Mouse (Mus musculus) kidney, postnatal 0 days (tissue): ENCODE measurements around the gene Eppin. TPM values are rescaled to one million over a fixed set of nuclear protein-coding genes. Genes with fewer than 3 reads are reported as not detected.
A peak's percentile ranks its signal among the peaks of the same experiment; 100 is the strongest.

Source experiments
- ATAC-seq: fragments of 200-750 bp; cut with Nextera tagmentation; replicated peaks from 2 replicates; pipeline ENCODE4 v1.8.0; 2017; ENCODE audit warnings: low read depth, moderate number of reproducible peaks, moderate TSS enrichment, moderate library complexity; ENCODE audit not compliant: low FRiP score
- DNase-seq: peaks from one replicate; pipeline ENCODE4 v3.0.0-alpha.2; 2016; ENCODE audit warnings: low spot score
- H3K27ac ChIP-seq: fragments of 300-500 bp; sonication (generic); 2 replicates; pipeline ENCODE4 v1.5.1; 2014; ENCODE audit warnings: mild to moderate bottlenecking
- H3K27me3 ChIP-seq: fragments of 300-500 bp; sonication (generic); 2 replicates; pipeline ENCODE4 v1.6.1; 2014; ENCODE audit warnings: low read length, mixed read lengths; ENCODE audit not compliant: insufficient read depth
- H3K36me3 ChIP-seq: fragments of 300-500 bp; sonication (generic); 2 replicates; pipeline ENCODE4 v1.6.1; 2014; ENCODE audit warnings: low read length, mixed read lengths; ENCODE audit not compliant: insufficient read depth
- H3K4me1 ChIP-seq: fragments of 300-500 bp; sonication (generic); replicated peaks from 2 replicates; pipeline ENCODE4 v1.6.1; 2014; ENCODE audit warnings: antibody characterized with exemption, low read length, mixed read lengths; ENCODE audit not compliant: insufficient read depth
- H3K4me2 ChIP-seq: fragments of 300-500 bp; sonication (generic); 2 replicates; pipeline ENCODE4 v1.6.1; 2014; ENCODE audit warnings: mild to moderate bottlenecking, low read length, moderate library complexity, mixed read lengths
- H3K4me3 ChIP-seq: fragments of 300-500 bp; sonication (generic); replicated peaks from 2 replicates; pipeline ENCODE4 v1.5.1; 2014; ENCODE audit warnings: low read depth, low read length
- H3K9ac ChIP-seq: fragments of 300-500 bp; sonication (generic); 2 replicates; pipeline ENCODE4 v1.6.1; 2014; ENCODE audit warnings: low read depth, low read length
- H3K9me3 ChIP-seq: fragments of 300-500 bp; sonication (generic); replicated peaks from 2 replicates; pipeline ENCODE4 v1.6.1; 2016; ENCODE audit warnings: low read length, inconsistent platforms, mixed read lengths
- CTCF ChIP-seq: IDR thresholded peaks from 2 replicates; pipeline ENCODE4 v1.5.1; 2016; ENCODE audit warnings: antibody characterized with exemption, low read depth, mild to moderate bottlenecking, moderate library complexity
- WGBS: fragments of 180-500 bp; shearing (Covaris S2); extraction: QIAGEN DNeasy Blood & Tissue Kit; methylation state at CpG from one replicate; pipeline ENCODE4 v1.1.7; 2014; 5-methylcytosine and 5-hydroxymethylcytosine counted together
- polyA plus RNA-seq: library from polyadenylated mRNA; unstranded; fragments of >200 nt; fragmentation: Nextera tagmentation; extraction: Ambion mirVana; gene quantifications from 2 replicates; pipeline ENCODE4 v1.2.1, GENCODE M21; 2015

The Eppin gene
- polyA plus RNA-seq, 1 experiment from 2014 or later, result 0.16 TPM

DNA sequence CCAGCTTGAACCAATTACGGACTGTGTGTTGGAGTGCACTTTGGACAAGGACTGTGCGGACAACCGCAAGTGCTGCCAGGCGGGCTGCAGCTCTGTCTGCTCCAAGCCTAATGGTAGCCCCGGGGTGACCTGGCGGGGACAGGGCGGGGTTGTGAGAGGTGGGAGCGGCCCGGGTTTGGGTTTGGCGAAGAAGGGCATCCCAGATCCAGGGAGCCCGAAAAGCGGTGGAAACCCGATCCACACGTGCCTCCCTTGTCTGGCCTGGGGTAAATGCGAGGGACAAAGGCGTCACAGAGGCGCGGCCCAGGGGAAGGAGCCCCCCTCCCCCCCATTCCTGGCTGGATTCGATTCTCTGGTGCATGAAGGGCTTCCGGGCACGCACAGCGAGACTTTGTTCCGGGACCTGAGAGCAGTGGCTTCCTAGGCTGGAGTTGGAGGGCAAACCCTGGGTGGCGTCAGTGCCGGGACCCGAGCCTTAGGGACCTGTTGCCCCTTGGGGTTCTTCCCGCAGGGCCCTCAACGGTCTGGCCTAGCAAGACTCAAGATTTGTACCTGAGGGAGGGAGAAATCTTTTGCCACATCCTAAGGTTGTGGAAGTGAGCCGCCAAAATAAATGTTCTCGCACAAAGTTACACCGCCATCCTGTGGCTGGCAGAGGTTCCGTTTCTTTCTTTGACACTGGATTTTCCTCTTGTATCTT, 29.9 kb downstream of the Eppin start:
- ATAC-seq (peak; percentile 78), DNase-seq (peak; percentile 86)
- Histone ChIP-seq H3K27ac (peak overlapping the region; percentile 85), H3K36me3 (no peaks in the 10 kb centered on the region), H3K4me1 (peaks cover 5% of the 10 kb centered on the region; the same call in 1 of the 2 replicates), H3K27me3 (no peaks in the 10 kb centered on the region), H3K9me3 (no peaks in the 10 kb centered on the region), H3K9ac (peak overlapping the region; percentile 65), H3K4me3 (peak overlapping the region; percentile 42), H3K4me2 (peak overlapping the region; percentile 85)
- under 1% methylated on average over 32 of the region's 32 CpGs for WGBS
- peak; percentile 78 for TF ChIP-seq CTCF

DNA sequence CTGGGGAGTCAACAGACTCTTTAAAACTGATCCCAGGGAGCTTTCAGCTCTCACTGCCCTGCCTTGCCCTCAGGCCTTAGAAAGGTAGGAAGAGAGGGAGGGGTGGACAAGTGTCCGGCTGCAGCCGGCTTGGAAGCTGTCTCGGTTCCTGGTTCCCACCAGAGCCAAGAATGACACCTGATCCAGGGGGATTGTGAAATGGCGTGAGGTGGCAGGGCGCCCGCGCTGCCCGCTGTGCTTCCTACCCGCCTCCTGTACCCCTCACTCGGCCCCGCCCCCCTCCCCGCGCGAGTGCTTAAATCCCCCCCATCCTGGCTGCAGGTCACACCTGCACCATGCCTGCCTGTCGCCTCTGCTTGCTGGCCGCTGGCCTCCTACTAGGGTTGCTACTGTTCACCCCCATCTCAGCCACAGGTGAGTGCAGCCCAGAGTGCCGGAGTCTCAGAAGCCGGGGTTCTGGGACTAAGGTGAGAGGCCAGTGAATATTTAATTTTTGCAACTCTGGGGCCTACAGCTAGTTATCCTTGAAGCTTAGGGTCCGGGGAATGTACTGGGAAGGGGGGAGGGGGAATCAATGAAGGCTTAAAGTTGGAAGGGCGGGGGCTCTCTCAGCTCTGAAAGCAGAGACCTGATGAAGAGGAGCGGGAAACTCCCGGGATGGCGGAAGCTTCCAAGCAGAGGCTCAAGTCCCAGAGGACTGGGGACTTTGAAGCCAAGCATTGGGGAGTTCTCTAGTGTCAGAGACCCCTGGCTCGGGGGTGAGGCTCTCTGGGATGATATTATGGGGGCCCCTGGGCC, 30.8 kb downstream of the Eppin start, which contains the start of gene Wfdc2:
Wfdc2 (plus strand) TSS at position 23 of the 798 bp plus-strand sequence.
- 7% methylated on average over 24 of the region's 24 CpGs for WGBS
- DNase-seq (peak; percentile 39), ATAC-seq (peak; percentile 62)
- TF ChIP-seq CTCF, result no peak
- Histone ChIP-seq H3K4me3 (peak within 1 kb of the TSS; percentile 42), H3K4me2 (peak within 1 kb of the TSS; percentile 85), H3K9ac (peak within 1 kb of the TSS; percentile 65), H3K4me1 (peaks cover 5% of the 10 kb centered on the region; the same call in 1 of the 2 replicates), H3K27me3 (no peaks in the 10 kb centered on the region), H3K9me3 (no peaks in the 10 kb centered on the region), H3K27ac (peak within 1 kb of the TSS; percentile 85), H3K36me3 (no peaks in the 10 kb centered on the region)

DNA sequence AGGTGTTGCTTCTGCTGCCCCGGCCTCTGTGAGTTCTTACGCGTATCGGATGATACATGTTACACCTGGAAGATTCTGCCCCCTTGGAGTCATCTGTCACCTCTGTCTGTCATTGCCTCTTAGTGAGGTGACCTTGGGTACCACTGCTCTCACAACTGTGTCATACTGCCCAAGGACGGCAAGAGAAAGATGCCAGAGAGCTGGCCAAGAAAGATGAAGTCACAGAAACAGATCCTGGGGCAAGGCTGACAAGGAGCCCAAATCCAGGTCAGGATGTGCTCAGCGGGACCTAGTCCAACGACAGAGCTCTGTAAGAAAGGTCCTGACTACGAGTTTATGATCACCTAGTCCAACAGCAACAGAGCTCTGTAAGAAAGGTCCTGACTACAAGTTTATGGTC, 33.3 kb downstream of the Eppin start:
- WGBS, result 84% methylated on average over 8 of the region's 8 CpGs
- H3K4me1 ChIP-seq, result peaks cover 5% of the 10 kb centered on the region; the same call in 1 of the 2 replicates
- H3K4me3 ChIP-seq, result no peak overlapping the region
- ATAC-seq (no peak), DNase-seq (no peak)
- H3K4me2 ChIP-seq, result no peak overlapping the region
- no peaks in the 10 kb centered on the region for H3K9me3 ChIP-seq
- no peaks in the 10 kb centered on the region for H3K27me3 ChIP-seq
- no peak overlapping the region for H3K27ac ChIP-seq
- H3K9ac ChIP-seq, result no peak overlapping the region
- no peaks in the 10 kb centered on the region for H3K36me3 ChIP-seq
- no peak for TF ChIP-seq CTCF

DNA sequence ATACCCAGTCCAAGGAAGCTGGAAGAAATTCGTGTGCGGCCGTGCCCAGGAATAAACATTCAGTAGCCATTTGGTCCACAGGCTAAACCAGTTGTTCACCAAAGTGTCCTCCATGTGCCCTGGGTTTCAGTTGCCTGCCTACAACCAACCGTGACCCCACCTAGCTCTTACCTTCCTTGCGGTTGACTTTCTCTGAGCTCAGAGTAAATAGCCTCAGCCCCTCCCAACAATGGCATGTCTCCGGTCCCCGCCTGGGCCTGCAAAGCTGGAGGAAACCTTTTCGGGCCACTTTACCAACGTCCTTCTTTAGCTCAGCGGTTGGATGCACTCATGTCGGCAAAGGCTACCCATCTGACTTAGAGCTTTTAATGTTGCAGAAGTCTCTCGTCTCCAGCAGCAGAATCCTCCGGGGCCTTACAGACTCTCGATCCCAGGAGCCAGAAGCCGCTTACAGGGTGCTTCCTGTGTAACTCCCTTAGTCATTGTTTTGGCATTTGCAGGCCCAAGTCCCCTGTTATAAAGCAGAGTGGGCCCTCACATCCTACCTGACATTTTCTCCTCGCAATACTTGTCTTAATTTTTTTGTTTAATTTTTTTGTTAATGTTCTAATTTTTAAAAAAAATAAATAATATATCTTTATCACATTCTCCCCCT, 34.3 kb downstream of the Eppin start:
- ATAC-seq, result no peak
- DNase-seq, result no peak

DNA sequence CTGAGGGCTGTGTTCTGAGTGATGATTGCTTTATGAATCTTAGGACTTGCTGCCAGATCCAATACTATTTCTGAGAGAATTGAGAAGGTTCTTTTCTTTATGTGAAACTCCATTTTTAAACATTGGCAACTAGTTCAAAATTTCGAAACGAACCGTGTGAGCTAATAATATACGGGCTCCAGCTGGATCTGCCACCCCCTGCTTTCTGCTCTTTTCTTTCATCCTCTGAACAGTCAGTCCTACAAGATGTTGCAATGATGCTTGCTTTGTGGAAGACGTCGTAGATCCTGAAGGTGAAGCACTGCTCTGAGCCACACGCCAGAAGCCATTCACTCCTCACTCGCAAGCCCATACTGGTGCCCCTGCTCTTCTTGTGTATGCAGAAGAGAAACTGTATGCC, 35.0 kb downstream of the Eppin start:
- ATAC-seq, result no peak
- 80% methylated on average over 8 of the region's 8 CpGs for WGBS
- no peak overlapping the region for H3K4me3 ChIP-seq
- no peak overlapping the region for H3K27ac ChIP-seq
- H3K27me3 ChIP-seq, result no peaks in the 10 kb centered on the region
- H3K9ac ChIP-seq, result no peak overlapping the region
- no peak overlapping the region for H3K4me2 ChIP-seq
- H3K36me3 ChIP-seq, result no peaks in the 10 kb centered on the region
- TF ChIP-seq CTCF, result no peak
- no peaks in the 10 kb centered on the region for H3K9me3 ChIP-seq
- DNase-seq, result no peak
- no peaks in the 10 kb centered on the region; the same call in 1 of the 2 replicates for H3K4me1 ChIP-seq

More for the DNA sequence above, 34.3 kb downstream of the Eppin start:
- no peak for TF ChIP-seq CTCF
- no peak overlapping the region for H3K27ac ChIP-seq
- no peaks in the 10 kb centered on the region for H3K9me3 ChIP-seq
- H3K9ac ChIP-seq, result no peak overlapping the region
- H3K36me3 ChIP-seq, result no peaks in the 10 kb centered on the region
- no peaks in the 10 kb centered on the region for H3K27me3 ChIP-seq
- H3K4me2 ChIP-seq, result no peak overlapping the region
- H3K4me1 ChIP-seq, result peaks cover 1% of the 10 kb centered on the region; the same call in 1 of the 2 replicates
- no peak overlapping the region for H3K4me3 ChIP-seq
- WGBS, result 42% methylated on average over 16 of the region's 16 CpGs

DNA sequence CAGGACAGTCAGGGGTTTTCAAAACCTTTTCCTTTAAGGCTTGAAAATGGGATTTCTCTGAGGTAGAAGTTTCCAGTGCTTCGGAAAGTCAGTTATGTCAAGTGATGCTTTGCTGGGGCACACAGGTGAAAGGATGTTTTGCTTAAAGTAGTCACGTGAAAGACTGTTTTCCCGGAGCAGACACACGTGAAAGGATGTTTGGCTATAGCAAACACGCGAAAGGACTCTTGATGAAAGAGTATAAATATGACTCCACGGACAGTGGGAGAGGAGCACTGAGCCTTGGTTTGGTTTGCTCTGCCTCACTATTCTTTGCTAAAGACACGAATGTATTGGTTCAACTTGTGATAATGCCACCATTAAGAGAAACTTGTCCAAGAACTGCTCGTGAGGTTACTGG, 41.9 kb downstream of the Eppin start:
- Histone ChIP-seq H3K4me2 (no peak overlapping the region), H3K27me3 (no peaks in the 10 kb centered on the region), H3K9me3 (no peaks in the 10 kb centered on the region), H3K27ac (no peak overlapping the region), H3K36me3 (no peaks in the 10 kb centered on the region), H3K4me1 (no peaks in the 10 kb centered on the region), H3K4me3 (no peak overlapping the region), H3K9ac (no peak overlapping the region)
- 89% methylated on average over 9 of the region's 9 CpGs for WGBS
- ATAC-seq (no peak), DNase-seq (no peak)
- TF ChIP-seq CTCF, result no peak
